Mouse (Mus musculus) megakaryocyte, embryonic 14.5 days (primary cell): ENCODE data around the gene Rin3. TPM values are rescaled to one million over a fixed set of nuclear protein-coding genes. Genes with fewer than 3 reads are reported as not detected.

ENCODE experiments used
- H3K27me3 ChIP-seq: replicated peaks from 2 replicates; pipeline ENCODE3; 2012; ENCODE audit warnings: inconsistent platforms
- H3K36me3 ChIP-seq: replicated peaks from 2 replicates; pipeline ENCODE3; 2012; ENCODE audit warnings: low read length, inconsistent platforms, mixed read lengths
- H3K4me1 ChIP-seq: 2 replicates; pipeline ENCODE4 v1.6.1; 2012; ENCODE audit warnings: inconsistent platforms
- H3K4me3 ChIP-seq: replicated peaks from 2 replicates; pipeline ENCODE3; 2012; ENCODE audit warnings: moderate library complexity, mild to moderate bottlenecking, inconsistent platforms
- H3K9me3 ChIP-seq: 2 replicates; pipeline ENCODE4 v1.6.1; 2012; ENCODE audit warnings: inconsistent platforms
- FLI1 ChIP-seq: IDR thresholded peaks from 2 replicates; pipeline ENCODE4 v1.6.1; 2012; ENCODE audit warnings: low read length, inconsistent platforms, mixed read lengths
- GATA1 ChIP-seq: IDR thresholded peaks from 3 replicates; pipeline ENCODE4 v1.6.1; 2012; ENCODE audit warnings: mixed read lengths, low read length, inconsistent platforms, borderline replicate concordance
- polyA plus RNA-seq: library from polyadenylated mRNA; stranded (reverse); fragments of >175 nt; gene quantifications from 2 replicates; pipeline ENCODE4 v1.2.3, GENCODE M21; 2012; ENCODE audit warnings: low replicate concordance; ENCODE audit not compliant: insufficient read depth

The Rin3 gene
- polyA plus RNA-seq, 1 experiment = 117 TPM

GRCm38 (mm10) chr12:102340471-102340870 is 57.6 kb downstream of the Rin3 start:
- TF ChIP-seq FLI1 (no peak), GATA1 (no peak)
- H3K4me3 ChIP-seq = no peak overlapping the region

GRCm38 (mm10) chr12:102342147-102342546 is 59.3 kb downstream of the Rin3 start:
- H3K4me3 ChIP-seq = peak overlapping the region; percentile 71
- no peaks in the 10 kb centered on the region for H3K9me3 ChIP-seq
- peaks cover 90% of the 10 kb centered on the region for H3K4me1 ChIP-seq
- peaks cover 89% of the 10 kb centered on the region for H3K36me3 ChIP-seq
- TF ChIP-seq GATA1 = no peak
- no peak for TF ChIP-seq FLI1
- no peaks in the 10 kb centered on the region for H3K27me3 ChIP-seq

More at GRCm38 (mm10) chr12:102340471-102340870, 57.6 kb downstream of the Rin3 start:
- peaks cover 96% of the 10 kb centered on the region for H3K4me1 ChIP-seq
- H3K9me3 ChIP-seq = no peaks in the 10 kb centered on the region
- peaks cover 93% of the 10 kb centered on the region for H3K36me3 ChIP-seq
- H3K27me3 ChIP-seq = no peaks in the 10 kb centered on the region

DNA sequence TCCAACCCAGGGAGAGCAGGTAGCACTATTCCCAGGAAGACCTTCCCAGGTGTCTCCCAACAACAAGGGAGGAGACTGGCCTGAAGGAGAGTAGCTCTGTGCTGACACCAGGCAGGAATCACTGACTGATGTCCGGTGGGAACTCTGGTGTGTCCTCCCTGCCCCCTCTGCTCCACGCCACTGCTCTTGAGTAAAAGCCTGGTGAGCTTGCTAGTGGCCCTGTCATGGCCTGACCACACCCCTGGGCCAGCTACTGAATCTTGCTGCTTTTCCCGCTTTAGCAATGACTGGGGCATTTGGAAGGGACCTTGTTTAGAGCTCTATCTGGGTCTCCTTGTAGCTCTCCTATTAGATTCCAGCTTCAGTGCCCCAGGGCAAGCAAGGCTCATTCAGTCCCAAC is 59.8 kb downstream of the Rin3 start:
- H3K9me3 ChIP-seq = no peaks in the 10 kb centered on the region
- H3K36me3 ChIP-seq = peaks cover 87% of the 10 kb centered on the region
- H3K4me3 ChIP-seq = peak overlapping the region; percentile 71
- H3K4me1 ChIP-seq = peaks cover 86% of the 10 kb centered on the region
- TF ChIP-seq GATA1 = no peak
- no peak for TF ChIP-seq FLI1
- no peaks in the 10 kb centered on the region for H3K27me3 ChIP-seq

- TF ChIP-seq FLI1 = no peak
- no peak for TF ChIP-seq GATA1
- Histone ChIP-seq H3K36me3 (peaks cover 88% of the 10 kb centered on the region), H3K27me3 (no peaks in the 10 kb centered on the region), H3K4me3 (no peak overlapping the region), H3K4me1 (peaks cover 87% of the 10 kb centered on the region), H3K9me3 (no peaks in the 10 kb centered on the region)
Measured at GRCm38 (mm10) chr12:102345031-102345815, 62.4 kb downstream of the Rin3 start.

DNA sequence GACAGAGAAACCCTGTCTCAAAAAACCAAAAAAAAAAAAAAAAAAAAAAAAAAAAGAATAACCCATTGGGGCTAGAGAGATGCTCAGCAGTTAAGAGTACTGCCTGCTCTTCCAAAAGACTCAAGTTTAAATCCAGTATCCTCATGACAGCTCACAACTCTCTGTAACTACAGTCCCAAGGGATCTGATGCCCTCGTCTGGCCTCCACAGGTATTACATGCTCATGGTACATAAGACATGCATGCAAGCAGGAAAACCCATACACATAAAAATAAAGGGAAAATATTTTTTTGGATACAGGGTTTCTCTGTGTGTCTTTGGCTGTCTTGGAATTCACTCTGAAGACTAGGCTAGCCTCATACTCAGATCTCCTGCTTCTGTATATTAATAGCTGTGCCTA is 63.7 kb downstream of the Rin3 start:
- Histone ChIP-seq H3K9me3 (no peaks in the 10 kb centered on the region), H3K36me3 (peaks cover 88% of the 10 kb centered on the region), H3K4me3 (no peak overlapping the region), H3K4me1 (peaks cover 87% of the 10 kb centered on the region), H3K27me3 (no peaks in the 10 kb centered on the region)
- TF ChIP-seq GATA1 = no peak
- TF ChIP-seq FLI1 = no peak

DNA sequence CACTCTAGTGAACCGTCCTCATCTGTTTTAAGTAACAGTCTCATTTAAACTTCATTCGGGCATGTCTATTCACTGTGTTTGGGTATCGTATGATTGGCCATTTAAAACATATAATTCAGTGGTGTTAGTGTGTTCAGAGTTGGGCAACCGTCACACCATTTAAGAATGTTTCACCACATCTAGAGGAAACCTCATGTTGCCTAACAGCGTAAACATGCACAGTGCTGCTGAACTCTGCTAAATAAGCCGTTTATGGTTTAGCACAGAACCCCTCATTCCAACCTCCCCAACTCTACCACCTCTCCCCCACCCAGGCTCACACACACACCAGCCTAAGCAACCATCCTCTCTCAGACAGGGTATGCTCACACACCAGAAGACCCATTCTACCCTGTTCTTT is 65.6 kb downstream of the Rin3 start:
- Histone ChIP-seq H3K36me3 (peaks cover 88% of the 10 kb centered on the region), H3K4me3 (peak overlapping the region; percentile 17), H3K9me3 (no peaks in the 10 kb centered on the region), H3K4me1 (peaks cover 87% of the 10 kb centered on the region), H3K27me3 (no peaks in the 10 kb centered on the region)
- TF ChIP-seq FLI1 (no peak), GATA1 (no peak)

GRCm38 (mm10) chr12:102350997-102351396 is 68.1 kb downstream of the Rin3 start:
- H3K36me3 ChIP-seq = peaks cover 92% of the 10 kb centered on the region
- TF ChIP-seq FLI1 (no peak), GATA1 (no peak)
- peak overlapping the region; percentile 50 for H3K4me3 ChIP-seq
- H3K4me1 ChIP-seq = peaks cover 89% of the 10 kb centered on the region
- H3K9me3 ChIP-seq = no peaks in the 10 kb centered on the region
- no peaks in the 10 kb centered on the region for H3K27me3 ChIP-seq

- Histone ChIP-seq H3K9me3 (peaks cover 5% of the 10 kb centered on the region), H3K4me3 (peak overlapping the region; percentile 85), H3K36me3 (peaks cover 98% of the 10 kb centered on the region), H3K27me3 (no peaks in the 10 kb centered on the region), H3K4me1 (peaks cover 100% of the 10 kb centered on the region)
- TF ChIP-seq GATA1 (no peak), FLI1 (no peak)
Measured at GRCm38 (mm10) chr12:102354126-102354984, 71.5 kb downstream of the Rin3 start.

GRCm38 (mm10) chr12:102355784-102356183 is 72.9 kb downstream of the Rin3 start:
- peaks cover 98% of the 10 kb centered on the region for H3K36me3 ChIP-seq
- H3K27me3 ChIP-seq = no peaks in the 10 kb centered on the region
- peaks cover 17% of the 10 kb centered on the region for H3K9me3 ChIP-seq
- H3K4me1 ChIP-seq = peaks cover 100% of the 10 kb centered on the region
- peak overlapping the region; percentile 85 for H3K4me3 ChIP-seq
- TF ChIP-seq GATA1 = no peak
- no peak for TF ChIP-seq FLI1

DNA sequence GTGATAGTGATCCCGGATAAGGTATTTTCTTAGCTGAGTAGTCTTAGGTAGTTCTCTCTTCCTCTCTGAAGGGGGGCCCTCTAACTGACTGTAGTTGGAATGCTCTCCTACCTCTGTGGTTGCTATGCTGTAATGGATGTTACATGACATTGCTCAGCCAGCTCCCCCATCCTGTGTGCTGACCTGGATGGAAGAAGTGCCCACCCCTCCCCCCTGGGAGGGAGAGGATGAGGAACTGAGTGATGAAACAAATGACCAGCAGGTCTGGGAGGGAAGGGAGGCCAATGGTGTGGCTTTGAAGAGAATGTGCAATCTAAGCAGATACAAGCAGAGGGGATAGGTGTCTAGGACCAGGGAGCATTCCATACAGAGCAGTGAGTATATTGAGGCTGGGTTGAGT is 73.9 kb downstream of the Rin3 start:
- no peaks in the 10 kb centered on the region for H3K27me3 ChIP-seq
- peaks cover 98% of the 10 kb centered on the region for H3K36me3 ChIP-seq
- peak overlapping the region; percentile 85 for H3K4me3 ChIP-seq
- peaks cover 100% of the 10 kb centered on the region for H3K4me1 ChIP-seq
- H3K9me3 ChIP-seq = peaks cover 17% of the 10 kb centered on the region
- TF ChIP-seq FLI1 = no peak
- no peak for TF ChIP-seq GATA1
